Mouse (Mus musculus) cerebral cortex, adult 2 months (tissue): Measurements from ENCODE around the gene Fdxr.

Experiments used
- WGBS: fragments of 180-500 bp; shearing (Covaris S2); methylation state at CpG from one replicate; pipeline ENCODE4 v1.1.7; 2018; 5-methylcytosine and 5-hydroxymethylcytosine counted together

Gene Fdxr

GRCm38 (mm10) chr11:115290314-115290713 is 13.5 kb upstream of the Fdxr start:
- 80% methylated on average over 1 of the region's 1 CpGs for WGBS

- WGBS, result 76% methylated on average over 8 of the region's 8 CpGs
Observed at GRCm38 (mm10) chr11:115289885-115290284, 13.0 kb upstream of the Fdxr start.

- 92% methylated on average over 2 of the region's 2 CpGs for WGBS
Observed at GRCm38 (mm10) chr11:115288305-115288704, 11.5 kb upstream of the Fdxr start.

GRCm38 (mm10) chr11:115287386-115287785 is 10.5 kb upstream of the Fdxr start:
- WGBS, result 87% methylated on average over 5 of the region's 5 CpGs

- 42% methylated on average over 19 of the region's 19 CpGs for WGBS
Observed at GRCm38 (mm10) chr11:115286201-115286993, 9.5 kb upstream of the Fdxr start.

GRCm38 (mm10) chr11:115285282-115285681 is 8.4 kb upstream of the Fdxr start:
- WGBS, result 65% methylated on average over 4 of the region's 4 CpGs

- WGBS, result 85% methylated on average over 12 of the region's 12 CpGs
Observed at GRCm38 (mm10) chr11:115283891-115284620, 7.2 kb upstream of the Fdxr start.

GRCm38 (mm10) chr11:115283486-115283765 is 6.6 kb upstream of the Fdxr start:
- WGBS, result 83% methylated on average over 9 of the region's 9 CpGs

GRCm38 (mm10) chr11:115282723-115283485 is 6.1 kb upstream of the Fdxr start:
- WGBS, result 70% methylated on average over 8 of the region's 8 CpGs

GRCm38 (mm10) chr11:115282295-115282694 is 5.4 kb upstream of the Fdxr start:
- WGBS, result 60% methylated on average over 8 of the region's 8 CpGs

- WGBS, result 89% methylated on average over 1 of the region's 1 CpGs
Observed at GRCm38 (mm10) chr11:115279726-115280125, 2.9 kb upstream of the Fdxr start.

GRCm38 (mm10) chr11:115278176-115278575 is 1.3 kb upstream of the Fdxr start:
- WGBS, result 72% methylated on average over 6 of the region's 6 CpGs

- WGBS, result 14% methylated on average over 7 of the region's 7 CpGs
Observed at GRCm38 (mm10) chr11:115277604-115277975, 740 bp upstream of the Fdxr start.

- WGBS, result 46% methylated on average over 3 of the region's 3 CpGs
Observed at GRCm38 (mm10) chr11:115275954-115276353, 896 bp downstream of the Fdxr start.

GRCm38 (mm10) chr11:115275509-115275908 is 1.3 kb downstream of the Fdxr start:
- WGBS, result 81% methylated on average over 6 of the region's 6 CpGs

- WGBS, result 91% methylated on average over 6 of the region's 6 CpGs
Observed at GRCm38 (mm10) chr11:115274771-115275170, 2.1 kb downstream of the Fdxr start.

GRCm38 (mm10) chr11:115274178-115274577 is 2.7 kb downstream of the Fdxr start:
- WGBS, result 83% methylated on average over 7 of the region's 7 CpGs

- 83% methylated on average over 7 of the region's 7 CpGs for WGBS
Observed at GRCm38 (mm10) chr11:115273735-115274134, 3.1 kb downstream of the Fdxr start.

- 79% methylated on average over 10 of the region's 10 CpGs for WGBS
Observed at GRCm38 (mm10) chr11:115272894-115273498, 3.9 kb downstream of the Fdxr start.

- 79% methylated on average over 10 of the region's 10 CpGs for WGBS
Observed at GRCm38 (mm10) chr11:115271481-115271880, 5.4 kb downstream of the Fdxr start.

GRCm38 (mm10) chr11:115271052-115271451 is 5.8 kb downstream of the Fdxr start:
- WGBS, result 84% methylated on average over 9 of the region's 9 CpGs
